Mouse (Mus musculus) forebrain, postnatal 0 days (tissue): ENCODE measurements around the gene Ube2d1. TPM values are rescaled to one million over a fixed set of nuclear protein-coding genes. Genes with fewer than 3 reads are reported as not detected.

Experiments used
- ATAC-seq: fragments of 200-750 bp; cut with Nextera tagmentation; 2 replicates; pipeline ENCODE4 v1.8.0; 2017; ENCODE audit warnings: mild to moderate bottlenecking, moderate library complexity
- DNase-seq: peaks from one replicate; pipeline ENCODE4 v3.0.0-alpha.2; 2015
- H3K27ac ChIP-seq: fragments of 300-500 bp; sonication (generic); 2 replicates; pipeline ENCODE4 v1.5.1; 2014; ENCODE audit warnings: low read depth, mild to moderate bottlenecking, antibody characterized with exemption, low read length, moderate library complexity, mixed read lengths
- H3K27me3 ChIP-seq: fragments of 300-500 bp; sonication (generic); 2 replicates; pipeline ENCODE4 v1.6.1; 2014; ENCODE audit warnings: mild to moderate bottlenecking, low read length, mixed read lengths; ENCODE audit not compliant: insufficient read depth
- H3K36me3 ChIP-seq: fragments of 300-500 bp; sonication (generic); 2 replicates; pipeline ENCODE4 v1.6.1; 2014; ENCODE audit warnings: mild to moderate bottlenecking, moderate library complexity; ENCODE audit not compliant: insufficient read depth
- H3K4me1 ChIP-seq: fragments of 300-500 bp; sonication (generic); 2 replicates; pipeline ENCODE4 v1.6.1; 2014; ENCODE audit warnings: antibody characterized with exemption; ENCODE audit not compliant: insufficient read depth
- H3K4me2 ChIP-seq: fragments of 300-500 bp; sonication (generic); 2 replicates; pipeline ENCODE4 v1.6.1; 2014; ENCODE audit warnings: low read depth, mild to moderate bottlenecking, moderate library complexity
- H3K4me3 ChIP-seq: fragments of 300-500 bp; sonication (generic); 2 replicates; pipeline ENCODE4 v1.5.1; 2014; ENCODE audit warnings: low read depth, low read length, mixed read lengths
- H3K9ac ChIP-seq: fragments of 300-500 bp; sonication (generic); 2 replicates; pipeline ENCODE4 v1.6.1; 2014; ENCODE audit warnings: mild to moderate bottlenecking
- H3K9me3 ChIP-seq: fragments of 300-500 bp; sonication (generic); 2 replicates; pipeline ENCODE4 v1.6.1; 2016; ENCODE audit warnings: low read length
- CTCF ChIP-seq: sonication (generic); IDR thresholded peaks from 2 replicates; pipeline ENCODE4 v1.5.1; 2016; ENCODE audit warnings: antibody characterized with exemption, control low read depth, low read depth
- WGBS: fragments of 180-500 bp; shearing (Covaris S2); extraction: QIAGEN DNeasy Blood & Tissue Kit; methylation state at CpG from one replicate; pipeline ENCODE4 v1.1.7; 2014; 5-methylcytosine and 5-hydroxymethylcytosine counted together
- polyA plus RNA-seq: library from polyadenylated mRNA; unstranded; fragments of >200 nt; fragmentation: Nextera tagmentation; extraction: Ambion mirVana; gene quantifications from 2 replicates; pipeline ENCODE4 v1.2.1, GENCODE M21; 2015
- total RNA-seq: library from RNA; depleted of rRNA; stranded (reverse); fragments of >200 nt; gene quantifications from 2 replicates; pipeline ENCODE4 v1.2.3, GENCODE M21; 2014; rRNA removed

The Ube2d1 gene
- total RNA-seq (80.7 and 82.6 TPM in 2 replicates), polyA plus RNA-seq (227 and 232 TPM in 2 replicates)

DNA sequence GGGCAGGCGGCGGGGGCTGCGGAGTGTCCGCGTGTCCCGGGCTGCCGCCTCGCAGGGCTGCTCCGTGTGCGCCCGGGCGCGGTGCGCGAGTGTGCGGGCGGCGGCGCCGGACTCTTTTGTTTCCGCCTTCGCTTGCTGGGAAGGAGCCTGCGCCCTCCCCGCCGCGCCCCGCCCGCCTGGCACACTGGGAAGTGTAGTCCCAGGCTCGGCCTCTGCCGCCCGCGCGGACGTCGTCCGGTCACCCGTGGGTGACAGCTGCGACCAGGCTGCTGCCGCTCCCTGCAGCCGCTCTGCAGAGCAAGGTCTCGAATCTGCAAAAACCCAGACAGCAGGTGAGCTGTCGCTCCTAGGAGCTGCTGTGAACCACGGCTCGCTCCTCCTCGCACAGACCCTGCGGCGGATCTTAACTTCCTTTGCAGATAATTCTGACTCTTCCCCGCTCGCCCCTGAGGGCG is at the start of gene Ube2d1:
TSS of gene Ube2d1 (minus strand) at position 137 of the 455 bp plus-strand sequence.
- Histone ChIP-seq H3K27ac (peak within 1 kb of the TSS; percentile 93), H3K4me3 (peak within 1 kb of the TSS; percentile 94), H3K9me3 (no peaks in the 10 kb centered on the region), H3K27me3 (no peaks in the 10 kb centered on the region), H3K4me2 (peak within 1 kb of the TSS; percentile 57), H3K4me1 (peaks cover 19% of the 10 kb centered on the region), H3K36me3 (no peaks in the 10 kb centered on the region), H3K9ac (peak within 1 kb of the TSS; percentile 99)
- peak; percentile 42; the same call in 1 of the 2 replicates for TF ChIP-seq CTCF
- peak; percentile 91 for DNase-seq
- 1% methylated on average over 49 of the region's 50 CpGs for WGBS
- peak; percentile 97 for ATAC-seq

DNA sequence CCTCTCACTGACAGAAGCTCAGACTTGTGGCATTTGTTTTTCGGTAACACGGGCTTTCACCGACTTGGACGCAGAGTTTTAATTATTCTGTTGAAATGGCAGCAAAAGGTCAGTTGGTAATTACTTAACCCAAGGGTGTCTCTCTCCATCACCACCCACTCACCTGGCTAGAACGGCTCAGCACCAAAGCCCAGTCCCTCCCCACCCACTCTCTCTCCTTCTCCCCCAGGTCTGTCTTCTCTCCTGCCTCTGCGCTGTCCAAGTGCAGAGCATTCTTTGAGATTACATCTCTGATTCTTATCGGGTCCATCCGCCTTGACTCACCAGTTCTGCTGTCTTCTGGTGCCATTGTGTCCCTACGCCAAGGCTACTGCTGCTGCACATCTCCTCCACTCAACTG is 47.8 kb upstream of the Ube2d1 start:
- H3K36me3 ChIP-seq: peaks cover 45% of the 10 kb centered on the region
- DNase-seq: no peak
- WGBS: 94% methylated on average over 9 of the region's 9 CpGs
- no peak overlapping the region for H3K9ac ChIP-seq
- no peak for ATAC-seq
- H3K4me2 ChIP-seq: no peak overlapping the region
- H3K4me3 ChIP-seq: no peak overlapping the region
- no peak for TF ChIP-seq CTCF
- H3K27me3 ChIP-seq: no peaks in the 10 kb centered on the region
- H3K9me3 ChIP-seq: no peaks in the 10 kb centered on the region
- H3K4me1 ChIP-seq: no peaks in the 10 kb centered on the region
- H3K27ac ChIP-seq: no peak overlapping the region

DNA sequence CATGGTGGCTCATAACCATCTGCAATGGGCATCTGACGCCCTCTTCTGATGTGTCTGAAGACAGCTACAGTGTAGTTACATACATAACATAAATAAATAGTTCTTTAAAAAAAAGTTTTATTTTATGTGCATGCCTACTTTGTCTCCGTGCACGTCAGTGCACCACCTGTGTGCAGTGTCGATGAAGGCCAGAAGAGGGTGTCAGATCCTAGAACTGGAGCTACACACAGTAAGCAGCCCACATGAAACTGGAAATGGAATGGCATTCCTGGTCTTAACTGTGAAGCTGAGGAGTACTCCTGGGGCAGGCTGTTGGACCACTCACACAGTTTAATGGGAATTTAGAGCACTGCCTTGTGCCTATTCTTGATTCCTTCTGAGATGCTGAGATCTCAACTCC is 47.3 kb upstream of the Ube2d1 start:
- no peaks in the 10 kb centered on the region for H3K27me3 ChIP-seq
- no peak overlapping the region for H3K9ac ChIP-seq
- H3K9me3 ChIP-seq: no peaks in the 10 kb centered on the region
- DNase-seq: no peak
- WGBS: 91% methylated on average over 4 of the region's 4 CpGs
- H3K36me3 ChIP-seq: peaks cover 45% of the 10 kb centered on the region
- peak; percentile 38 for TF ChIP-seq CTCF
- no peak overlapping the region for H3K4me2 ChIP-seq
- H3K27ac ChIP-seq: no peak overlapping the region
- no peak overlapping the region for H3K4me3 ChIP-seq
- H3K4me1 ChIP-seq: no peaks in the 10 kb centered on the region
- no peak for ATAC-seq

DNA sequence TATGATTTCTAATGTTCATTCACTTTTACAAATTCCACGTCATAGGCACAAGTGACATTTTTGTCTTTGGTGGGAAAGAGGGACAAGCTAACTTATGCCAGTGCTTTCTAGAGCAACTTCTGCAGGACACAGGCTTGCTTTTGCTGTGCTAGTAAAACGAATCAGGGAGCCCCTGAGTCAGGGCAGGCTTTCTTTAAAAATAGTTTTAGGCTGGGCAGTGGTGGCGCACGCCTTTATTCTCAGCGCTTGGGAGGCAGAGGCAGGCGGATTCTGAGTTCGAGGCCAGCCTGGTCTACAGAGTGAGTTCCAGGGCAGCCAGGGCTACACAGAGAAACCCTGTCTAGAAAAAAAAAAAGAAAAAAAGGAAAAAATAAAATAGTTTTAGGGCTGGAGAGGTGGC is 46.8 kb upstream of the Ube2d1 start:
- no peak overlapping the region for H3K27ac ChIP-seq
- peaks cover 45% of the 10 kb centered on the region for H3K36me3 ChIP-seq
- no peak overlapping the region for H3K4me3 ChIP-seq
- no peak overlapping the region for H3K9ac ChIP-seq
- H3K27me3 ChIP-seq: no peaks in the 10 kb centered on the region
- WGBS: 94% methylated on average over 7 of the region's 7 CpGs
- ATAC-seq (no peak), DNase-seq (no peak)
- H3K4me2 ChIP-seq: no peak overlapping the region
- no peaks in the 10 kb centered on the region for H3K9me3 ChIP-seq
- no peaks in the 10 kb centered on the region for H3K4me1 ChIP-seq
- TF ChIP-seq CTCF: no peak

DNA sequence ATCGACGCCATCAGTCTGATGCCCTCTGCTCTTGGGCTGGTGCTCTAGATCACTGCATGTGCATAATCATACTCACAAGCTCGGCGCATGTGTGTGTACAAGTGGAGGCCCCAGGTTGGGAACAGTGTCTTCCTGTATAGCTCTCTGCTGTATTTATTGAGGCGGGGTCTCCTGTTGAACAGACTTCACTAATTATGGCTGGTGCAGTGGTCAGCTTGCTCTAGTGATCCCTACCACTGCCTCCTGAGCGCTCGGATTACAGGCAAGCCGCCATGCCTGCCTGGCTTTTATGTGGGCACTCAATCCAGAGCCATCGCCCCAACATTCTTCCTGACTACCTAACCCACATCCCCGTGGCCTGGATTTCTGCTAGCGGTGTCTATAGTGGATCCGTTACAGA is 45.0 kb upstream of the Ube2d1 start:
- ATAC-seq (no peak), DNase-seq (no peak)
- Histone ChIP-seq H3K27ac (no peak overlapping the region), H3K27me3 (no peaks in the 10 kb centered on the region), H3K4me1 (no peaks in the 10 kb centered on the region), H3K9ac (no peak overlapping the region), H3K36me3 (peaks cover 33% of the 10 kb centered on the region), H3K4me3 (no peak overlapping the region), H3K9me3 (no peaks in the 10 kb centered on the region), H3K4me2 (no peak overlapping the region)
- WGBS: 96% methylated on average over 12 of the region's 12 CpGs
- no peak for TF ChIP-seq CTCF

DNA sequence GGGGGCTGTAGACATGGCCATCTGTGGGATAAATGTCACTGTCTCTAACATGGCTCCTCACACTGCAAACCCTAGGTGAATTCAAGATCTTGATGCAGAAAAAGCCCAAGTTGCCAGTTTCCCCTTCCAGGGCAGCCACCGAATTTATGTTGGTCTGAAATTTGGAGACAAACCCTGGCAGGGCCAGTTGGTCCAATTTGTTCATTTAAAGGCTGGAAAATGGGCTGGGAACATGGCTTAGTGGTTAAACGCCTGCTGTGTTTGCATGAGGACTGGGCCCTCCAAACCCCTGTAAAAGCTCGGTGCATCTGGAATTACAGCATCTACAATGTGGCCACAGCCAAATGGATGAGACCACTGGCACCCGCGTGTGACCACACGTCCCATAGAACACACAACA is 44.2 kb upstream of the Ube2d1 start:
- ATAC-seq: no peak
- WGBS: 96% methylated on average over 6 of the region's 6 CpGs
- no peak overlapping the region for H3K9ac ChIP-seq
- no peak overlapping the region for H3K4me3 ChIP-seq
- H3K27ac ChIP-seq: no peak overlapping the region
- no peak for DNase-seq
- H3K36me3 ChIP-seq: peaks cover 28% of the 10 kb centered on the region
- no peaks in the 10 kb centered on the region for H3K27me3 ChIP-seq
- no peaks in the 10 kb centered on the region for H3K4me1 ChIP-seq
- no peak overlapping the region for H3K4me2 ChIP-seq
- no peaks in the 10 kb centered on the region for H3K9me3 ChIP-seq
- no peak for TF ChIP-seq CTCF

DNA sequence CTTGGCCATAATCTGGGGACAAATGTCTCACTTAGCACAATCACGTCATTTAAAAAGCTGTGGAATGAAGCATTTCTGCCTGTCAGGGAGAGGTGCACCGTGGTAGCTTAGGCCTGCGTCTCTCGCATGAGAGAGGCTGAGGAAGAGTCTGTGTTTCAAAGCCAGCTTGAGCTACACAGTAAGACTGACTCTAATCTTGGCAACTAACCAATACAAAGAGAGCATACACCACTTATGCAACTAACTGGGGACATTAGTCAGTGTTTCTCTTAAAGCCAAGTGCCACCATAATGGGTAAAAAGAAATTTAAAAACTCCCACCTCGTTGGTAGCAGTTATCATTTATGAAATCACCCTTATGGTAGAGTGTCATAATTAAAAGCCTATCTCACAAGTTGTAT is 43.8 kb upstream of the Ube2d1 start:
- Histone ChIP-seq H3K27ac (no peak overlapping the region), H3K27me3 (no peaks in the 10 kb centered on the region), H3K4me3 (no peak overlapping the region), H3K9ac (no peak overlapping the region), H3K36me3 (peaks cover 24% of the 10 kb centered on the region), H3K4me2 (no peak overlapping the region), H3K4me1 (no peaks in the 10 kb centered on the region), H3K9me3 (no peaks in the 10 kb centered on the region)
- WGBS: 86% methylated on average over 5 of the region's 5 CpGs
- DNase-seq (no peak), ATAC-seq (no peak)
- TF ChIP-seq CTCF: no peak
